In genomic region chr13:32802259-32803081, GRCm38 (mm10) we compare ENCODE assay signal across 8 mouse cellular contexts. TPM values are rescaled to one million over a fixed set of nuclear protein-coding genes. Genes with fewer than 3 reads are reported as not detected.
DNase-seq lines count a peak whose midpoint lies in the region; ATAC-seq and TF ChIP-seq lines count a peak whose summit lies in the region.

TSS of gene D930007J09Rik (minus strand) at chr13:32802849.

- peaks cover 37% of the 10 kb centered on the region for H3K36me3 ChIP-seq in C2C12 (ENCODE audit: control insufficient read depth, insufficient read depth)
- no peaks in the 10 kb centered on the region for H3K36me3 ChIP-seq in embryonic facial prominence, embryonic 11.5 days (replicated peaks; ENCODE audit: control insufficient read depth, insufficient read depth, low read depth, low read length)
- H3K36me3 ChIP-seq in heart, embryonic 13.5 days, result peaks cover 25% of the 10 kb centered on the region
- peaks cover 6% of the 10 kb centered on the region for H3K36me3 ChIP-seq in liver, embryonic 16.5 days (ENCODE audit: control insufficient read depth, insufficient read depth)
- peaks cover 12% of the 10 kb centered on the region; the same call in 1 of the 2 replicates for H3K36me3 ChIP-seq in neural tube, embryonic 14.5 days (ENCODE audit: control insufficient read depth, insufficient read depth, low read length)

- peak within 1 kb of the TSS; percentile 89 for H3K4me2 ChIP-seq in embryonic facial prominence, embryonic 11.5 days (ENCODE audit: low read depth, low read length)
- H3K4me2 ChIP-seq in heart, embryonic 13.5 days, result peak within 1 kb of the TSS; percentile 93
- peak within 1 kb of the TSS; percentile 98 for H3K4me2 ChIP-seq in liver, embryonic 16.5 days (ENCODE audit: low read depth, low read length)
- peak within 1 kb of the TSS; percentile 66 for H3K4me2 ChIP-seq in neural tube, embryonic 14.5 days (ENCODE audit: low read depth, low read length)

- peak within 1 kb of the TSS; percentile 81 for H3K9ac ChIP-seq in embryonic facial prominence, embryonic 11.5 days (replicated peaks; ENCODE audit: low read length)
- H3K9ac ChIP-seq in heart, embryonic 13.5 days, result peak within 1 kb of the TSS; percentile 92
- H3K9ac ChIP-seq in liver, embryonic 16.5 days (ENCODE audit: low read depth, low read length), result peak within 1 kb of the TSS; percentile 85
- peak within 1 kb of the TSS; percentile 80 for H3K9ac ChIP-seq in neural tube, embryonic 14.5 days (replicated peaks; ENCODE audit: low read depth, low read length)

- peak; percentile 26 for ATAC-seq in embryonic facial prominence, embryonic 11.5 days (replicated peaks; ENCODE audit: insufficient number of reproducible peaks, low FRiP score, low TSS enrichment, low read depth)
- peak; percentile 33 for ATAC-seq in heart, embryonic 13.5 days (ENCODE audit: extremely low read depth, insufficient number of reproducible peaks, low FRiP score, low TSS enrichment)
- ATAC-seq in liver, embryonic 16.5 days (ENCODE audit: low read depth), result peak; percentile 37
- peak; percentile 25 for ATAC-seq in neural tube, embryonic 14.5 days (ENCODE audit: low read depth)

- no peaks in the 10 kb centered on the region for H3K9me3 ChIP-seq in embryonic facial prominence, embryonic 11.5 days (replicated peaks; ENCODE audit: control insufficient read depth, low read length)
- H3K9me3 ChIP-seq in heart, embryonic 13.5 days, result no peaks in the 10 kb centered on the region
- H3K9me3 ChIP-seq in liver, embryonic 16.5 days (replicated peaks; ENCODE audit: control insufficient read depth, low read length), result no peaks in the 10 kb centered on the region
- H3K9me3 ChIP-seq in neural tube, embryonic 14.5 days (ENCODE audit: control insufficient read depth, low read length), result no peaks in the 10 kb centered on the region

- under 1% methylated on average over 95 of the region's 95 CpGs for WGBS in embryonic facial prominence, embryonic 11.5 days
- WGBS in heart, embryonic 13.5 days, result under 1% methylated on average over 92 of the region's 95 CpGs
- WGBS in liver, embryonic 16.5 days (ENCODE audit: insufficient replicate concordance), result under 1% methylated on average over 94 of the region's 95 CpGs
- WGBS in neural tube, embryonic 14.5 days, result under 1% methylated on average over 92 of the region's 95 CpGs

- H3K4me3 ChIP-seq in C2C12 (ENCODE audit: insufficient read depth, poor library complexity, severe bottlenecking), result peak within 1 kb of the TSS; percentile 79
- H3K4me3 ChIP-seq in embryonic facial prominence, embryonic 11.5 days (ENCODE audit: low read depth, low read length), result peak within 1 kb of the TSS; percentile 77
- peak within 1 kb of the TSS; percentile 92 for H3K4me3 ChIP-seq in heart, embryonic 13.5 days
- peak within 1 kb of the TSS; percentile 88 for H3K4me3 ChIP-seq in liver, embryonic 16.5 days (ENCODE audit: low read depth, low read length)
- H3K4me3 ChIP-seq in neural tube, embryonic 14.5 days (ENCODE audit: low read depth, low read length), result peak within 1 kb of the TSS; percentile 54

- DNase-seq in adrenal gland, postnatal 14 days, result peak; percentile 72
- peak; percentile 44 for DNase-seq in embryonic facial prominence, embryonic 11.5 days (ENCODE audit: low spot score)
- peak; percentile 35 to 66 for DNase-seq in kidney, postnatal 25 days
- peak; percentile 68 for DNase-seq in testis, postnatal 10 days (ENCODE audit: low spot score)

- peaks cover 27% of the 10 kb centered on the region for H3K79me3 ChIP-seq in C2C12 (ENCODE audit: low read depth)

- no peak within 1 kb of the TSS for H3K27ac ChIP-seq in embryonic facial prominence, embryonic 11.5 days (replicated peaks; ENCODE audit: low read depth, low read length)
- peak within 1 kb of the TSS; percentile 81 for H3K27ac ChIP-seq in heart, embryonic 13.5 days (replicated peaks)
- H3K27ac ChIP-seq in liver, embryonic 16.5 days (ENCODE audit: low read length), result peak within 1 kb of the TSS; percentile 45
- peak within 1 kb of the TSS; percentile 88 for H3K27ac ChIP-seq in neural tube, embryonic 14.5 days (ENCODE audit: low read depth, low read length)

- H3ac ChIP-seq in C2C12 (ENCODE audit: control insufficient read depth, insufficient read length, low read depth), result peak within 1 kb of the TSS; percentile 78

- no peaks in the 10 kb centered on the region for H3K27me3 ChIP-seq in C2C12 (ENCODE audit: control insufficient read depth, insufficient read depth, insufficient read length)
- no peaks in the 10 kb centered on the region for H3K27me3 ChIP-seq in embryonic facial prominence, embryonic 11.5 days (ENCODE audit: control insufficient read depth, insufficient read depth, low read length)
- H3K27me3 ChIP-seq in heart, embryonic 13.5 days (replicated peaks), result no peaks in the 10 kb centered on the region
- H3K27me3 ChIP-seq in liver, embryonic 16.5 days (ENCODE audit: control insufficient read depth, insufficient read depth, low read depth, low read length), result no peaks in the 10 kb centered on the region
- no peaks in the 10 kb centered on the region for H3K27me3 ChIP-seq in neural tube, embryonic 14.5 days (ENCODE audit: control insufficient read depth, insufficient read depth, low read length)

- TF ChIP-seq CTCF in C2C12 (IDR thresholded peaks at IDR 0.05; ENCODE audit: control insufficient read depth, insufficient read depth, insufficient read length), result no peak

- H3K4me1 ChIP-seq in embryonic facial prominence, embryonic 11.5 days (ENCODE audit: control insufficient read depth, insufficient read depth, low read length), result no peaks in the 10 kb centered on the region
- H3K4me1 ChIP-seq in heart, embryonic 13.5 days, result peaks cover 44% of the 10 kb centered on the region
- H3K4me1 ChIP-seq in liver, embryonic 16.5 days (ENCODE audit: control insufficient read depth, low read depth, low read length), result peaks cover 18% of the 10 kb centered on the region
- peaks cover 20% of the 10 kb centered on the region; the same call in 1 of the 2 replicates for H3K4me1 ChIP-seq in neural tube, embryonic 14.5 days (ENCODE audit: control insufficient read depth, insufficient read depth, low read length)

- peaks cover 43% of the 10 kb centered on the region for H3K79me2 ChIP-seq in C2C12 (ENCODE audit: control insufficient read depth, insufficient read depth)

TF ChIP-seq in C2C12, 6 proteins besides CTCF, POLR2A, EP300 and RAD21:
- no peak for TF ChIP-seq FOSL1 (IDR thresholded peaks at IDR 0.05; ENCODE audit: insufficient read depth, low read length, poor library complexity, severe bottlenecking)
- TF ChIP-seq MAX (IDR thresholded peaks at IDR 0.05), result no peak
- no peak for TF ChIP-seq MYOD1 (IDR thresholded peaks at IDR 0.05; ENCODE audit: control insufficient read depth, insufficient read length, low read depth)
- TF ChIP-seq CEBPB (IDR thresholded peaks at IDR 0.05; ENCODE audit: low read depth), result no peak
- TF ChIP-seq USF1 (IDR thresholded peaks at IDR 0.05; ENCODE audit: low read depth), result no peak
- no peak for TF ChIP-seq MYOG (IDR thresholded peaks at IDR 0.05; ENCODE audit: control insufficient read depth, extremely low read depth, insufficient read length)

RNA-seq across cellular contexts. Expression of gene D930007J09Rik, which starts in this region (rescaled TPM):
- polyA plus RNA-seq in C2C12 (2012; fragmentation: generic; extraction: Trizol), result not detected
- total RNA-seq in adrenal gland, postnatal 14 days (2021), result not detected in 2 replicates
- polyA plus RNA-seq in embryonic facial prominence, embryonic 11.5 days (2014; fragmentation: Nextera tagmentation; extraction: Ambion mirVana), result not detected in 2 replicates
- not detected in 2 replicates for polyA plus RNA-seq in heart, embryonic 13.5 days (2015; fragmentation: Nextera tagmentation; extraction: Ambion mirVana)
- polyA plus RNA-seq in liver, embryonic 16.5 days (2015; fragmentation: Nextera tagmentation; extraction: Ambion mirVana), result not detected in 2 replicates
- not detected in 2 replicates for polyA plus RNA-seq in neural tube, embryonic 14.5 days (2014; fragmentation: Nextera tagmentation; extraction: Ambion mirVana)

Comparison
In these comparisons a context has a peak if more than half of its experiments do, and no peak if none do; other contexts are left out.
1. Peak in DNase-seq in adrenal gland, postnatal 14 days; RNA of the gene not detected or under 1 TPM.
2. Peak in DNase-seq, ATAC-seq, H3K4me3 ChIP-seq, H3K9ac ChIP-seq and H3K4me2 ChIP-seq in embryonic facial prominence, embryonic 11.5 days; RNA of the gene not detected or under 1 TPM.
3. Peak in ATAC-seq, H3K4me3 ChIP-seq, H3K27ac ChIP-seq, H3K9ac ChIP-seq and H3K4me2 ChIP-seq in heart, embryonic 13.5 days; RNA of the gene not detected or under 1 TPM.
4. Peak in ATAC-seq, H3K4me3 ChIP-seq, H3K27ac ChIP-seq, H3K9ac ChIP-seq and H3K4me2 ChIP-seq in liver, embryonic 16.5 days; RNA of the gene not detected or under 1 TPM.
5. Peak in ATAC-seq, H3K4me3 ChIP-seq, H3K27ac ChIP-seq, H3K9ac ChIP-seq and H3K4me2 ChIP-seq in neural tube, embryonic 14.5 days; RNA of the gene not detected or under 1 TPM.